Mouse (Mus musculus) left cerebral cortex, postnatal 36 days (tissue): Measurements from ENCODE around the gene Gm10961. TPM values are rescaled to one million over a fixed set of nuclear protein-coding genes. Genes with fewer than 3 reads are reported as not detected.

Experiments
- DNase-seq, 2 experiments: peaks; one replicate each; pipeline ENCODE4 v3.0.0; 2021 to 2022; ENCODE audit warnings: low spot score in 2 of 2, mixed read lengths in 1 of 2
- intact Hi-C: fragments of 180-260 bp; cut with DNase I; formaldehyde crosslinking; loops from one replicate; pipeline ENCODE4 v1.15.1; 2025
- total RNA-seq, 2 experiments: library from RNA; stranded (reverse); gene quantifications; 2 replicates each; pipeline ENCODE4 v1.2.3; 2021

Gm10961 gene
- total RNA-seq, 2 experiments from 2014 or later = not detected

DNA sequence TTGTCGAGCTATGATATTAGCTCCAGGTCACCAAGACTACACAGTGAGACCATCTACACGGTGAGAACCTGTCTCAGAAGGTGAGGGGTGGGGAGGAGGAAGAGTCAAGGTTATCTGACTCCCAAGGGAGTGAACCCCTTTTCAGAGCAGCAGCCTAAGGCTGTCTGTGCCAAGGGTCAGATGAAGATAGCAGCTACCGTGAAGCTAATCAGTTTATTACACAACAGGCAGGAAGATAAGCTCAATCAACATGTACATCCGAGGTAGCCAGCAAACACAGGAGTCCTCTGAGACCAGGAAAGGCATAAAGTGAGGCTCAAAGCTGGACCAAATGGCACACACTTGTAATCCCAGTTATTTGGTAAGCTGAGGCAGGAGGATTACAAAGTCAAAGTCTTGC is 22.3 kb upstream of the Gm10961 start:
- DNase-seq = no peak
- intact Hi-C loops = loop anchor here (10.0 kb wide), 1 partner anchor 256 kb away; no protein-coding TSS in a partner anchor

DNA sequence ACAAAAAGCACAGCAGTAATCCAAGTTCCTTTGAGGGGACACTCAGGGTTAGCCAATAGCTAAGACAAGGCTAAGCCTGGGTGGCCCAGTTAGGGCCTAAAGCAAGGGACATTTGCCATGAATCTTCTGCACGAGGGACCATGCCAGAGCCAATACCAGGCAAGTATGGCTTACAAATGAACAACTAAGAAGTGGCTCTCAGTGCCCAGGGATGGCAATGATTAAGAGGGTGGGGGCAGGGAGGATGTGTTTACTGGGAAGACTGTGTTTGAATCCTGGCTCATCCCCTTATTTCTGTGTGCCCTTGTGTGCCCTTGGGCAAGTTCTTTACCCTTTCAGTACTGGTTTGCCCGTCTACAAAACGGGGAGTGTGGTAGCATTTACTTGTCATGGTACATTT is 21.7 kb upstream of the Gm10961 start:
- intact Hi-C loops = loop anchor here (10.0 kb wide), 1 partner anchor 255 kb away; no protein-coding TSS in a partner anchor
- DNase-seq = no peak

DNA sequence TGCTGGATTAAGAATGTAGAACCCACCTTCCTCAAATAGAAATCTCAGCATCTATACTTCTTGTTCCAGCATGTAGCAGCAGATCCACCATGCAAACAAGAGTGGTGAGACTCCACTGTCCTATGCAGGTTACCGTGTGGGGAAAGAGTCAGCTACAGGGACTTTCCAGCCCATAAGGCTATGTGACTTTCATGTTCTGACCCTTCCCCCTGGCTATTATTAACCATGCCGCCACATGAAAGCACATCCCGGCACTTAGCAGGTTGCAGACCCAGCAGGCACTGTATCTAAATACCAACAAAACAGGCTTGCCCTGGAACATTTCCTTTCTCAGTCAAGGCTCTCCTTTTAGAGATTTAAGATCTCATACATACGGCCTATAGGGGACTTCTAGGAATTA is 19.7 kb upstream of the Gm10961 start:
- intact Hi-C loops = loop anchor here (5.0 kb wide), 1 partner anchor 54 kb away; the partner anchor contains the start of gene Ubl4b
- no peak for DNase-seq

DNA sequence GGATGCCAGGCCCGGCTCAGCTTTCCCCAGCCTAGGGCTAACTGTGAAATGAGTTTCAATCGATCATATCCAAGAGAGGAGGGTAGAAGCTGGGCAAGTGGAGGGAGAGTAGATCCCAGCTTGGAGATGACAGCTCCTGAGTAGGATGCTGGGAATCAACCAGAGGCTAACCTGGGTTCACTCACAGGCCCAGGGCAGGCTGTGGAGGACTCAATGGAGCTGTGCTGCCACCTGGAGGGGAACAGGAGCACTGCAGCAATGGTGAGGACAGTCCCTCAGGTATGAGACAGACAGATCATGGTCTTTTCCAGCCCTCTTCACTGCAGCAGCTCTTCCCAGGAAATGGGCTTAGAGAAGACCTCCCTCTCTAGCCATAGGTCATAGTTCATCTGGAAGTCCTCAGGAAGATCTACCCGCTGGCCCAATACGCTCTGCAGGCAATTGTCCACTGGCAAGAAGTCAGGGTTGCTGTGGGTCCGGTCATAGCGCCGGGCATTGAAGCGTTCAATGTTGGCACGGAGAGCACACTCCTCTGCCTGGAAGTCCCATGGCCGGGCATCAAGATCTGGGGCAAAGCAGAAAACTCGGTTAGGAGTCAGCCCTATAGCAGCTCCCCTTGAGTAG is 18.1 kb upstream of the Gm10961 start:
- peak; percentile 53 to 60 for DNase-seq
- intact Hi-C loops = loop anchor here (5.0 kb wide), 1 partner anchor 56 kb away; the partner anchor contains the start of gene Ubl4b

DNA sequence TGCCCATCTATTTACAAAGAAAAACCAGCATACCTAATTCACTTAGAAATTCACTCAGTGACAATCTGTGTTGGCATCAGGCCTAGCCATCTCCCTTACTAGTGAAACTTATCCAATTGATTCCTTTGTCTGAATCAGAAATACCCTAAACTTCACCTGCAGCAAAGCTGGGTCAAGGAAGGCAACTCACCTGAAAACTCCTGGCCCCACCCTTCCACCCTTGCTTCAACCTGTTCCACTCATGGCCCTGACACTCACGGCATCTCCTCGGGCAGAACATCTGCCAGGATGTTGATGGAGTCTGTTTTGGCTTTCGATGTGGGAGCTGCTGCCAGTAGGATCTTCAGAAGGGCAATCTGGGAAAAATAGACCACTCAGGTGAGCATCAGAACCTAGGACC is 13.3 kb upstream of the Gm10961 start:
- intact Hi-C loops = no loop called here
- DNase-seq = no peak

DNA sequence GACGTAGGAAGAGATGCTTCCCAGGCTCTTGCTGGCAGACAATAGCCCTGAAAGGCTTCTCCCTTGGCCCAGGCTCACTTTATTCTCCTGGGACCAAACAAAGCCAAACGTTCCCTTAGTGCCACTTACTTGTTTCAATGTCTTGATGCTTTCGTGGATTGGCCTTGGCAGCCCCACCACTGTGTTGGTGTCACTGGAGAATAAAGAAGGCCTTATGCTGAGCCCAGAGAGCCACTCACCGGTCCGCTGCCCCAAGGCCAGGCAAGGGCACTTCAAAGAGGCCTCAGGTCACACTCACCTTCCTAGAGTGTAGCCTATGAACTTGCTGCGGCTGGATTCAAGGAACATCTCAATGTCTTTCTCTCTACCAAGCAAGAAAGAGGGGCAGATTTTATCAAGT is 11.2 kb upstream of the Gm10961 start:
- intact Hi-C loops = no loop called here

DNA sequence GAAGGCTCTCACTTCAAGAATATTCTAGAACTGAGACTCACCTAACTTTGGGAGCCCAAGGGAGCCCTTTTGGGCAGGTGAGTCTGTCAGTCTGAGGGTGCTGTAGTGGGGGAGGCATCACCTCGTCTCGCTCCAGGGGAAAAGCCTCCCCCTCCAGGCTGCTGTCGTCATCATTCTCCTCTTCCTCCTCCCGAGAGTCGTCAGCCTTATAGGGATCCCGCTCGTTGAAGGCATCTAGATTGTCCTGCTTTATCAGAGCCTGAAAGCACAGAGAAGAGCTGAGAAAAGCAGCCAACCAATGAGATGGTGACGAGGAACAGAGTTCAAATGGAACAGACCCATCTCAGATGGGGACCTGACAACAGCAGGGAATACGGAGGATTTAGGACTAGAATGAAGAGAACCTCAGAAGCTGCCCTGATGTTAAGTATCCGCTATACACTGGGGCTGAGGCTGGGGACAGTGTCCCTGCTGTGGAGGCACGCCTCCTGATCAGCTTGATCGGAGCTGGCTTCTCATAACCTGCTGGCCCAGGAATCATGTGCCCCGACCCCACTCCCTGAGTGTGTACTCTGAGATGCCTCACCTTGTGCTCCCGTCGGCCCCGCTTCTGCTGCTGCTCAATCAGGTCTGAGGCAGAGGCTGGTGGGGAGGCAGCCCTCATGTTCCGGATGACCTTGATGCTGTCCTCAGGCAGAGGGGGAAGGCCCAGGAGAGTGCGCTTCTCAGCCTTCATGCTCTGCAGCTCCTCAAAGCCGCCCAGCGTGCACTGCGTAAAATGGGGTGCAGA is 9.6 kb upstream of the Gm10961 start:
- intact Hi-C loops = no loop called here
- no peak for DNase-seq

More for the DNA sequence above, 11.2 kb upstream of the Gm10961 start:
- DNase-seq = no peak

DNA sequence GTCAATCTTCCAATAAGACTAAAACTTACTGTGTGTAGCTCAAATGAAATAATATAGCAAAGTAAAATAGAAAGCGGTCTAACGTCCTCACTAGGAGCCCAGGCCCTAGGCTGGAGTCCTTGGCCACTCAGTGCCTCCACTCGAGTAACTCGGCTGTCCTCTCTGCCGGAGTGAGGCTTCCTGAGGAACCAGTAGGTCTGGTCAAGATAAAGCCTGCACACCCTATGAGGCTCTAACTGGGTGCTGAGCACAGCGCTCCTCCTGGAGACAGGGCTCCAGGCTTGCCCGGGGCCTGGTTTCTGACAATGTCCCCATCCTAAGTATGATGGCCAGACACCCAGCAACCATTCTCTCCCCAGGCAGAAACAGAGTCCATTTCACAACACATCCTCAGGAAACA is 8.6 kb upstream of the Gm10961 start:
- DNase-seq = no peak
- intact Hi-C loops = no loop called here

DNA sequence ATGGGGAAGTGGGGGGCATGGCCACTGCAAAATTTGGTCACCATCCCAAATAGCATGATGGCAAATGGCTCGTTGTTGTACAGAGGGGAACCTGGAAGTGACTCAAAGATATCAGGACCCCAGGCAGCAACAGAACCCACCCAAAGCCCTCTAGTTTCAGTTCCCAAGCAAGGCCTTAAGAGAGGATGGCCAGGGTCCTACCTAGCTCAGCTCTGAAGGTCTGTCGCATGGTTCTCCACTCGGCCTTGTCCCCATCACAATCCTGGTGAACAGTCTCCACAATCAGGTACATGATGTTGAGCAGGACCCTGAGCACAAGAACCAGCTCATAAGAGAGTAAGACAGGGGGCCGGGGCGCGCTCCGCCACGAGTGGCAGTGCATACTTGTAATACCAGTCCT is 6.7 kb upstream of the Gm10961 start:
- DNase-seq = no peak
- intact Hi-C loops = no loop called here

DNA sequence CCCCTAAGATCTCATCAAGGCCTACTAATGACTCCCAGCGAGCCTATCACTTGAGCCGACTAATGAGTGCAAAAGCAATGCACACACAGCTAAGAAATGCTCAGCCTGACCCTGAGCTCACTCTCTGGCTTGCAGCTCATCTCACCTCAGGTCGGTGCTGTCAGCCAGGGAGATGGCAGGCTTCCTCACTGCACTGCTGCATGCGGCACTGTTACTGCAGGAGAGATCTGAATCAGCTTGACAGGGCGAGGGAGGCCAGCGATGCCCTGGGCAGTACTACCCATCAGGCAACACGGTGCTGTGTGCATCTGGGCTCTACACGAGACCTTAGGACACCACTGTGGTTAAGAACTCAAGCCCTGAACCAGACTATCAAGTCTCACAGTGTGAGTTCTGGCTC is 5.6 kb upstream of the Gm10961 start:
- DNase-seq = no peak
- intact Hi-C loops = no loop called here

DNA sequence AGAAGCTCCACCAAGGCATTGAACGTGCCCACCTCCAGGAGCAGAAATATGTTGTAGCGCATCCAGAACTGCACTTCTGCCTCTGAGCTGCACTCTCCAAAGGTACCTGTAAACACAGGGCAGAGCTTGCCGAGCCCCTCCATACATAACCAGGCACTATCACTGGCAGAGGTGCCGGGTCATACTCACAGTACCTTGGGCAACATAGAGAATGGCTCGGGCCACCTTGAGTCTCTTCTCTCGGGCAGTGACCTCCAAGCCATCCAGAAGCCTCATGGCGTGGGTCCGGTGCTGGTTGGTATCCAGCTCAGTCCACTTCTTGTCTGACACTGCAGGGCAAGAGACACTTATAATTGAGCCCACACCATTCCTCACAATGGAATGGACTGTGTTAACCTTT is 4.4 kb upstream of the Gm10961 start:
- intact Hi-C loops = no loop called here

DNA sequence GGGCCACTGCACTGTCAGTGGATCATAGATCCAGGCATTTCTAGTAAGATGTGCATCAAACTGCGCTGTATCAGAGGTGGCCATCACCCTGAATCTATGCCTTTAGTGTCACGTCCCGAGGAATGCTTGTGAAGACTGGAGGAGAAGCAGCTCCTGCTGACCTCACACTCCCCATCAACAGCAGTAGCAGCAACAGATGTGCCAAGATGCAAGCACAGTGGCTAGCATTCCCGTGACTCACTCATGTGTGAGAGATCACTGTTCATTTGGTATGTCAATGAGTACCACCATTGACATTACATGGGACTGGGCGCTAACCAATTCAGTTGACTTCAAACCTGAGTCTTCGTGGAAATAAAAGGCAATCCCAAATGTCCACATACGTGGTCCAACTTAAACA is 3.5 kb upstream of the Gm10961 start:
- intact Hi-C loops = no loop called here
- no peak for DNase-seq

More for the DNA sequence above, 4.4 kb upstream of the Gm10961 start:
- DNase-seq = no peak

DNA sequence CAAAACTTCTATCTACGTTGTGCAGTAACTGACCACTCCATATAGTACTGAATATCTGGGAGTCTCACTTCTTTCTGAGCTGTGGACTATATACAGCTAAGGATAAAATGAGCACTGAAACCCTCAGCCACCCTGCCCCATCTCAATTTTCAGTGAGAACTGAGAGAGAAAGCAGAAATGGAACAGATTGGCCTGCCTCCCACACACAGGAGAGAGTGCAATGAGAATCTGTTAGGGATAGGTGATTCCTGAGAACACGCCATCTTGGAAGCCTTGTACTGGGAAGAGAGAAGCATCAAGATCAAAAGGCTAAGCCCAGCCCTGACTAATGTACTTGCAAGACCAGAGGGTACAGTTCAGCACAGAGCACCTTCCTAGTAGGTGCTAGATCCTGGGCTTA is 2.6 kb upstream of the Gm10961 start:
- intact Hi-C loops = no loop called here

DNA sequence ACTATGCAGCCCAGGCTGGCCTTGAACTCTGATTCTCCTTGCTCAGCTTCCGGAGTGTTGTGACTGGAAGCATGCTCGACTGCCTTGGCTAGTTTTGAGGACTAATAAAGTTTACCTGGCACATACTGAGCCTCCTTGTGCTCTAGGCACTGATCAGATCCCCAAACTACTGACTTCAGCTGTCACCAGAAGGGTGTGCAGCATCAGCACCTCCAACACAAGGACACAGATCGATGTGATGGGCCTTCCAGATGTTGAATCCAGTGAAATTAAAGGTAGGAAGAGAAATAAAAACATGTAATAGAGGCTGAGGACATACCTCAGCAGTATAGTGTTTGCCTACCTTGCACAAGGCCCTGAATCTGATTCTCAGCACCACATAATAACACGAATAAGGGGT is 1.7 kb upstream of the Gm10961 start:
- no peak for DNase-seq
- intact Hi-C loops = no loop called here

More for the DNA sequence above, 2.6 kb upstream of the Gm10961 start:
- peak in 1 of 2 experiments; percentile 26 for DNase-seq

DNA sequence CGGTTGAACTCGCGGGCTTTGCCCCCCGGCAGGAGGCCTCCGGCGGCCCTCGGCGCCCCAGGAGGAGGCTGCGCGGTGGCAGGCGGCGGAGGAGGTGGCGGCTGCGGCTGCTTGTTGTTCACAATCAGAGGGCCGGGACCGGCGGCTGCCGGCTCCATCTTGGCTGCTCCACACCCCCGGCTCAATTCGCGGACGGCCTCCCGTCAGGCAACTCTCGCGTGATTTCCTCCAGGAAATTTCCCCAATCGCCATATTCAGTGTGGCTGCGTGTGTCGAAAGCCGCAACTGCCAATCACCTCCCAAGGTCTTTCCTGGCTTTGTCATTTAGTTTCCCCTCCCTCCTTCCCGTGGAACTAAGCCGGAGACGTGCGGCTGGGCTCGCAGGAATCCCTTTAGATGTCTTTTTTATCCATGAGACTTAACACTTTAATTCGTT is 419 bp downstream of the Gm10961 start, which contains the start of gene Strip1:
Gene Strip1 (minus strand): TSS at position 172 of the 436 bp plus-strand sequence.
- peak; percentile 89 to 93 for DNase-seq
- intact Hi-C loops = loop anchor here (5.0 kb wide), 1 partner anchor 46 kb away; no protein-coding TSS in a partner anchor

DNA sequence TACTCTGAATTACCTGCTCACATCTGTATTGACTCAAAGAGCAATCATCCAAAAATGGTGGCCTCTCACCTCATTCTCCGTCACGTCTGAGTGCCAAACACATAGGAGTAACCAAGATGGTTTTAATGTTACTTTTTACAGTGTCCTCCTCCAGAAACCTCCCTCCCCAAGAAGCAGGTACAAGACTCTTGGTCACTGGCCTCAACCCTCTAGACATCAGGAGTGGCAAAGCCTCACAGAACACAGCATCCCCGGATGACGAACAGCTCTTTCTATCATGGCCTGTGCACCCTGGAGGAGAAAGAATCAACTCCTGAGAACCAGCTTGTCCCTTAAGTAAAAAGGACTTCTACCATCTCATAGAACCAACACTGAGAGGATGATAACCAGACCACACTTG is 1.7 kb downstream of the Gm10961 start:
- intact Hi-C loops = loop anchor here (5.0 kb wide), 1 partner anchor 45 kb away; no protein-coding TSS in a partner anchor
- DNase-seq = no peak

DNA sequence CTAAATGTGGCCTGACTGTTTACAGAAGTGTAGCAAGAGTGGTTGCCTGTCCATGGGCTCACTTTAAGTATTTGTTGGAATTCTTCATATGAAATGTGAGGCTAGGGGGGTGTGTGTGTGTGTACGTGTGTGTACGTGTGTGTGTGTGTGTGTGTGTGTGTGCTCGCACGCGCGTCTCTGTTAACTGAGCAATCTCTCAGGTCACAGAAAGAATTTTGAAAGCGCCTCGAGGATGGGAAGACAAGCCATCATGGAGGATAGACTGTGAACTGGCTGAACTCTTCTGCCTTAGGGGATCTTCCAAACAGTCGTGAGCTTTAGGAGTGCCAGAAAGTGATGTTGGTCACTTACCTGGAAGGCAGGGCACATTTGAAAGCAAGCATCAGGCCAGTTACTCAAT is 2.8 kb downstream of the Gm10961 start:
- DNase-seq = no peak
- intact Hi-C loops = loop anchor here (5.0 kb wide), 1 partner anchor 43 kb away; no protein-coding TSS in a partner anchor

DNA sequence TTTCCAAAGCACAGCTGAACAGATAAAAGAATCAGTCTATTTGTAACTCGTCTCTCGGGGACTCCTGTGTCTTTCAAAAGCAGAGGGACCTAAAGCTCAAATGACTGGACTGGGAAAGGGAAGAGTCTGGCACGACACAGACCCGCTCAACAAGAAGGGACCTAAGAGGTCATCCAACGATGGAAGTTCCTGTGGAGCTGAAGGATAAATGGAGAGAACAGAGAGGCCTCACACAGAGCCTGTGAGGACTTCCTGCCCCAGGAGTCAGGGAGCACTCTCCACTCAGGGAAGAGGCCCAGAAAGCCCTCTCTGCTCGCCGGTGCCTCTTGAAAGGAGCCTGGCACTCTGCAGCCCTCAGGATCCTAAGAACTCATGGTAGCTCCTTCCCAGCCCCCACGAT is 4.7 kb downstream of the Gm10961 start:
- DNase-seq = no peak
- intact Hi-C loops = no loop called here

DNA sequence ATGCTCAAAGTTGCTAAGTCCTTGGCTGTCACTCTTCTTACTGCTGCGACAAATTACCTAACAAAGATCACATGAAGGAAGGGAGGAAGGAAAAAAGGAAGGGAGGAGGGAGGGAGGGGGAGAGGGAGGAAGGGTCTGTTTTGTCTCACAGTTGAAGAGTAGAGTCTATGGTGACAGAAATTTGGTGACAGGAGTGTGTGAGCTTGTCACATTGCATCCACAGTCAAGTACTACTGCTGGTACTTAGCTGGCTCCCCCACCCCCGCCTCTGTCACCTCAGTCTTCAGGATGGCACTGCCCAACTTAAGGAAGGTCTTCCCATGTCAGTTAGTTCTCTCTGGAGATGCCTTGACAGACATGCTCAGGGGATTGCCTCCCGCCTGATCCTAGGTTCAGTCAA is 5.1 kb downstream of the Gm10961 start:
- DNase-seq = no peak
- intact Hi-C loops = no loop called here

DNA sequence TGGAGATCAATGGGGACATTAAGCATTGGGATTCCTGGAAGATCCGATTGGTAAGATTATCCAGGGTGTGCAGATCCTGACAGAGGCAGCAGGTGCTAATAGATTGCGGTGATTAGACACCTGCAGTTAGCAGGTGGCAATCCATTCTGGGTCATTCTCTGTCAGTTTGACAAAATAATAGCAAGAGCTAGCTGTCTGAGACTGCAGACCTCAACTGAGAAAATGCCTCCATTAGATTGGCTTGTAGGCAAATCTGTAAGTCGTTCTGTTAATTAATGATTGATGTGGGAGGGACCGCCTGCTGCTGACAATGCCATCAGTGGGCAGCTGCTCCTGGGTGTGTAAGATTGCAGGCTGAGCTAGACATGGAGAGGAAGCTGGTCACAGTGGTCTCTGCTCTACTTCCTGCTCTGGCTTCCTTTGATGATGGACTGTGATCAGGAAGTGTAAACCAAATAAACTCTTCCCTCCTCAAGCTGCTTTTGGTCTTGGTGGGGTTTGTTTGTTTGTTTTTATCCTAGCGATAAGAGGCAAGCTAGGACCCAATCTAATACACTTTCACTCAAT is 6.6 kb downstream of the Gm10961 start:
- DNase-seq = no peak
- intact Hi-C loops = no loop called here
